Mouse (Mus musculus) ES-Bruce4 (cell line): ENCODE data around the gene Pex26. TPM values are rescaled to one million over a fixed set of nuclear protein-coding genes. Genes with fewer than 3 reads are reported as not detected.

Experiments
- H3K27ac ChIP-seq: 2 replicates; pipeline ENCODE4 v1.5.1; 2012; ENCODE audit warnings: low read length, inconsistent platforms; ENCODE audit not compliant: insufficient read depth
- H3K27me3 ChIP-seq: 2 replicates; pipeline ENCODE4 v1.6.1; 2012; ENCODE audit warnings: mild to moderate bottlenecking, low read length, inconsistent platforms; ENCODE audit not compliant: control insufficient read depth, poor library complexity, insufficient read depth, severe bottlenecking
- H3K36me3 ChIP-seq: 2 replicates; pipeline ENCODE4 v1.6.1; 2012; ENCODE audit warnings: inconsistent platforms, mild to moderate bottlenecking, low read length, moderate library complexity; ENCODE audit not compliant: control insufficient read depth, poor library complexity, insufficient read depth, severe bottlenecking
- H3K4me1 ChIP-seq: one replicate; pipeline ENCODE4 v1.8.1; 2011; ENCODE audit warnings: low read length; ENCODE audit not compliant: control insufficient read depth, insufficient read depth
- H3K4me3 ChIP-seq: 2 replicates; pipeline ENCODE4 v1.5.1; 2011; ENCODE audit warnings: low read depth, mild to moderate bottlenecking, low read length
- H3K9ac ChIP-seq: 2 replicates; pipeline ENCODE4 v1.6.1; 2012; ENCODE audit warnings: low read depth, mild to moderate bottlenecking, inconsistent platforms; ENCODE audit not compliant: poor library complexity, severe bottlenecking
- H3K9me3 ChIP-seq: replicated peaks from 2 replicates; pipeline ENCODE4 v1.6.1; 2012; ENCODE audit warnings: mild to moderate bottlenecking, low read length, inconsistent platforms; ENCODE audit not compliant: control insufficient read depth, poor library complexity, insufficient read depth, severe bottlenecking
- CTCF ChIP-seq: IDR thresholded peaks from one replicate; pipeline ENCODE4 v1.8.1; 2011; ENCODE audit warnings: low read depth, low read length
- EP300 ChIP-seq: IDR thresholded peaks from 2 replicates; pipeline ENCODE4 v1.6.1; 2011; ENCODE audit warnings: low read depth, low read length; ENCODE audit not compliant: insufficient read depth
- POLR2A ChIP-seq: IDR thresholded peaks from one replicate; pipeline ENCODE4 v1.8.1; 2011; ENCODE audit warnings: low read length; ENCODE audit not compliant: insufficient read depth
- polyA plus RNA-seq: library from polyadenylated mRNA; stranded (reverse); fragments of >200 nt; gene quantifications from 2 replicates; pipeline ENCODE4 v1.2.4, GENCODE M21; 2011; ENCODE audit warnings: low read depth; ENCODE audit not compliant: missing spikeins, insufficient read depth, insufficient read length

Pex26 gene
- polyA plus RNA-seq, 1 experiment = 10.7 TPM

- H3K27ac ChIP-seq = no peak within 1 kb of the TSS
- peak within 1 kb of the TSS; percentile 53 for H3K4me3 ChIP-seq
- no peaks in the 10 kb centered on the region for H3K36me3 ChIP-seq
- peak within 1 kb of the TSS; percentile 37; the same call in 1 of the 2 replicates for H3K9ac ChIP-seq
- H3K4me1 ChIP-seq = peaks cover 4% of the 10 kb centered on the region
- no peak for TF ChIP-seq POLR2A
- no peak for TF ChIP-seq EP300
- no peak for TF ChIP-seq CTCF
- H3K9me3 ChIP-seq = no peaks in the 10 kb centered on the region
- no peaks in the 10 kb centered on the region for H3K27me3 ChIP-seq
Observed at GRCm38 (mm10) chr6:121210149-121210925, 26.9 kb downstream of the Pex26 start, which contains the start of gene Tuba8. Tuba8 (plus strand) TSS chr6:121210696.

- Histone ChIP-seq H3K4me1 (peaks cover 4% of the 10 kb centered on the region), H3K9ac (peak overlapping the region; percentile 37; the same call in 1 of the 2 replicates), H3K9me3 (no peaks in the 10 kb centered on the region), H3K27ac (no peak overlapping the region), H3K36me3 (no peaks in the 10 kb centered on the region), H3K27me3 (no peaks in the 10 kb centered on the region), H3K4me3 (peak overlapping the region; percentile 53)
- no peak for TF ChIP-seq EP300
- no peak for TF ChIP-seq CTCF
- no peak for TF ChIP-seq POLR2A
Observed at GRCm38 (mm10) chr6:121210926-121211289, 27.4 kb downstream of the Pex26 start.

GRCm38 (mm10) chr6:121211743-121212142 is 28.3 kb downstream of the Pex26 start:
- Histone ChIP-seq H3K9ac (no peak overlapping the region), H3K4me3 (no peak overlapping the region), H3K27ac (no peak overlapping the region), H3K4me1 (peaks cover 4% of the 10 kb centered on the region), H3K9me3 (no peaks in the 10 kb centered on the region), H3K27me3 (no peaks in the 10 kb centered on the region), H3K36me3 (no peaks in the 10 kb centered on the region)
- no peak for TF ChIP-seq CTCF
- no peak for TF ChIP-seq POLR2A
- TF ChIP-seq EP300 = no peak

- no peak overlapping the region for H3K9ac ChIP-seq
- no peak overlapping the region for H3K27ac ChIP-seq
- peaks cover 4% of the 10 kb centered on the region for H3K4me1 ChIP-seq
- H3K36me3 ChIP-seq = no peaks in the 10 kb centered on the region
- no peaks in the 10 kb centered on the region for H3K27me3 ChIP-seq
- no peak for TF ChIP-seq POLR2A
- no peak for TF ChIP-seq CTCF
- no peak overlapping the region for H3K4me3 ChIP-seq
- no peaks in the 10 kb centered on the region for H3K9me3 ChIP-seq
Observed at GRCm38 (mm10) chr6:121212988-121213387, 29.5 kb downstream of the Pex26 start.

GRCm38 (mm10) chr6:121214221-121214620 is 30.8 kb downstream of the Pex26 start:
- Histone ChIP-seq H3K36me3 (no peaks in the 10 kb centered on the region), H3K27ac (no peak overlapping the region), H3K9me3 (no peaks in the 10 kb centered on the region), H3K4me1 (peaks cover 4% of the 10 kb centered on the region), H3K27me3 (no peaks in the 10 kb centered on the region), H3K9ac (no peak overlapping the region), H3K4me3 (no peak overlapping the region)
- TF ChIP-seq POLR2A (no peak), CTCF (no peak), EP300 (no peak)

DNA sequence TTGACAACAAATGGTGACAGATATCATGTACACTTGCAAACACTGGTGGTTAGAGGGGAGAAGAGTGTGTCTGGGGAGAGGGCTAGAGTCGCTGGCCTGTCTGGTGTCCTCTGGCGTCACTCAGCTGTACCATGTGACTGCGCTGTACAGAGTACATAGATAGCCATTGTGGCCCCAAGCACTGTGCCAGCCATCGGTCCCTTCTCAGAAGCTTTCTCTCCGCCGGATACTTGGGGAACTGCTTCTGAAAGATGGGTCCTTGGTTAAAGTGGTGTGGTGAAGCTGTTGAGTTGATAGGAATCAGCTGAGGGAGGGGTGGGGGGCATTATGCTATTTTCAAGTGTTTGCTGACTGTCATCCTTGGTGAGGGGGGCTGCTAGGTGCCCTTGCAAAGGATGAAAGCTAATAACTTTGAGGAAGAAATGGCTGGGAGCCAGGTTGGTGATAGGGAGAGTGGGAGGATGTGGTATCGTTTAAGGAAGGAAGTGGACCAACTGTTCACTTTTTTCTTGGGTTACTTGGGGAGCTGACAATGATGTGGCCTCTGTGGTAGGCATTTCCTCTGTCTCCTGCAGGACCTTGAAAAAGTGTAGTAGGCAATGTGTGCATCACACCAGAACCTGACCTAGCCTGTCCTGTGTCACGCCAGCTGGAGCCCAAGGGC is 31.3 kb downstream of the Pex26 start:
- H3K27me3 ChIP-seq = no peaks in the 10 kb centered on the region
- H3K27ac ChIP-seq = no peak overlapping the region
- no peak overlapping the region for H3K9ac ChIP-seq
- no peaks in the 10 kb centered on the region for H3K36me3 ChIP-seq
- no peaks in the 10 kb centered on the region for H3K9me3 ChIP-seq
- H3K4me3 ChIP-seq = no peak overlapping the region
- H3K4me1 ChIP-seq = peaks cover 4% of the 10 kb centered on the region
- no peak for TF ChIP-seq POLR2A
- TF ChIP-seq CTCF = no peak
- TF ChIP-seq EP300 = no peak
